Mouse (Mus musculus) right cerebral cortex, postnatal 4 days (tissue): ENCODE data around the gene Anxa8.

Source experiments
- DNase-seq: peaks from one replicate; pipeline ENCODE4 v3.0.0-alpha.2; 2022

Gene Anxa8

GRCm38 (mm10) chr14:34120016-34120910, 34.5 kb downstream of the Anxa8 start:
- DNase-seq, result no peak

- no peak for DNase-seq
These were observed 35.2 kb downstream of the Anxa8 start for GRCm38 (mm10) chr14:34120923-34121351.

GRCm38 (mm10) chr14:34121691-34122090, 35.9 kb downstream of the Anxa8 start:
- DNase-seq, result no peak

GRCm38 (mm10) chr14:34131216-34131615, 45.4 kb downstream of the Anxa8 start:
- DNase-seq, result no peak

- DNase-seq, result no peak
These were observed 49.6 kb downstream of the Anxa8 start for GRCm38 (mm10) chr14:34135391-34135790.

GRCm38 (mm10) chr14:34139671-34140664, 54.2 kb downstream of the Anxa8 start:
- DNase-seq, result no peak

- DNase-seq, result no peak
These were observed 56.5 kb downstream of the Anxa8 start for GRCm38 (mm10) chr14:34142316-34142715.

GRCm38 (mm10) chr14:34142915-34143314, 57.1 kb downstream of the Anxa8 start:
- no peak for DNase-seq
